Mouse (Mus musculus): ENCODE data around the gene Med8. TPM values are rescaled to one million over a fixed set of nuclear protein-coding genes. Genes with fewer than 3 reads are reported as not detected.

Med8 gene
- polyA plus RNA-seq, 1 experiment from 2014 or later: 102 TPM

- no peak for ATAC-seq (ENCODE audit: low FRiP score, low TSS enrichment)
- H3K4me1 ChIP-seq (ENCODE audit: insufficient read depth, low read length): no peaks in the 10 kb centered on the region
- H3K27ac ChIP-seq (ENCODE audit: low read length): no peak overlapping the region
- H3K27me3 ChIP-seq (ENCODE audit: insufficient read depth, low read length): no peaks in the 10 kb centered on the region
- H3K4me3 ChIP-seq (ENCODE audit: low read length): no peak overlapping the region
- no peak overlapping the region for H3K9ac ChIP-seq (replicated peaks; ENCODE audit: low read length)
- WGBS: 94% methylated on average over 6 of the region's 6 CpGs
- no peak overlapping the region for H3K4me2 ChIP-seq (replicated peaks; ENCODE audit: low read depth, low read length)
- H3K36me3 ChIP-seq (ENCODE audit: insufficient read depth, low read length): peaks cover 86% of the 10 kb centered on the region
- no peaks in the 10 kb centered on the region for H3K9me3 ChIP-seq (ENCODE audit: low read length)
Measured at GRCm38 (mm10) chr4:118375999-118376398, 33.1 kb upstream of the Med8 start.

DNA sequence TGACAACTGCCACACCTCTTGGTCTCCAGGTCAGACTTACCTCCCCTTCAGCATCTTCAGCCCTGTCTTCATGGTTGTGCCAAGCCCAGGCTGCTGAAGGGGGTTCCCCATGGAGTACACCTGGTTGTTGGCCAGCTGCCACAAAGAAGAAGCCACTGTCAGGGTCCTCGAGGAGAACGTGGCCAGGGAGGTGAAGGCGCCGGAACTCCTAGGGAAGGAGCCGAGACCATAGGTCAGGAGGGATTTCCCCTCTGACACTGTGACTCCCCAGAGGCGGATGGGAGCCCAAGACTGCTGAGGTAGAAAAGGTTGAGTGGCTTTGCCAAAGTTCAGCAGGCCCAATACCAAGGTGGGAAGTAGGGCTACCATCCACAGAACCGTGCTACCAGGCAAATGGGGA is 25.9 kb upstream of the Med8 start:
- Histone ChIP-seq H3K27ac (ENCODE audit: low read length) (no peak overlapping the region), H3K4me2 (replicated peaks; ENCODE audit: low read depth, low read length) (no peak overlapping the region), H3K9ac (replicated peaks; ENCODE audit: low read length) (no peak overlapping the region), H3K27me3 (ENCODE audit: insufficient read depth, low read length) (no peaks in the 10 kb centered on the region), H3K9me3 (ENCODE audit: low read length) (no peaks in the 10 kb centered on the region), H3K36me3 (ENCODE audit: insufficient read depth, low read length) (peaks cover 90% of the 10 kb centered on the region), H3K4me3 (ENCODE audit: low read length) (no peak overlapping the region), H3K4me1 (ENCODE audit: insufficient read depth, low read length) (no peaks in the 10 kb centered on the region)
- ATAC-seq (ENCODE audit: low FRiP score, low TSS enrichment): no peak
- WGBS: 86% methylated on average over 7 of the region's 7 CpGs

GRCm38 (mm10) chr4:118387316-118387715 is 21.8 kb upstream of the Med8 start:
- Histone ChIP-seq H3K9me3 (ENCODE audit: low read length) (no peaks in the 10 kb centered on the region), H3K36me3 (ENCODE audit: insufficient read depth, low read length) (peaks cover 89% of the 10 kb centered on the region), H3K27me3 (ENCODE audit: insufficient read depth, low read length) (no peaks in the 10 kb centered on the region), H3K4me1 (ENCODE audit: insufficient read depth, low read length) (no peaks in the 10 kb centered on the region), H3K4me3 (ENCODE audit: low read length) (no peak overlapping the region), H3K4me2 (replicated peaks; ENCODE audit: low read depth, low read length) (no peak overlapping the region), H3K9ac (replicated peaks; ENCODE audit: low read length) (no peak overlapping the region), H3K27ac (ENCODE audit: low read length) (no peak overlapping the region)
- 91% methylated on average over 8 of the region's 8 CpGs for WGBS
- no peak for ATAC-seq (ENCODE audit: low FRiP score, low TSS enrichment)

- Histone ChIP-seq H3K4me3 (ENCODE audit: low read length) (no peak overlapping the region), H3K27ac (ENCODE audit: low read length) (no peak overlapping the region), H3K4me2 (replicated peaks; ENCODE audit: low read depth, low read length) (no peak overlapping the region), H3K9me3 (ENCODE audit: low read length) (no peaks in the 10 kb centered on the region), H3K36me3 (ENCODE audit: insufficient read depth, low read length) (peaks cover 86% of the 10 kb centered on the region), H3K27me3 (ENCODE audit: insufficient read depth, low read length) (no peaks in the 10 kb centered on the region), H3K4me1 (ENCODE audit: insufficient read depth, low read length) (no peaks in the 10 kb centered on the region), H3K9ac (replicated peaks; ENCODE audit: low read length) (no peak overlapping the region)
- ATAC-seq (ENCODE audit: low FRiP score, low TSS enrichment): no peak
- WGBS: 87% methylated on average over 11 of the region's 11 CpGs
Measured at GRCm38 (mm10) chr4:118390146-118390545, 19.0 kb upstream of the Med8 start.

DNA sequence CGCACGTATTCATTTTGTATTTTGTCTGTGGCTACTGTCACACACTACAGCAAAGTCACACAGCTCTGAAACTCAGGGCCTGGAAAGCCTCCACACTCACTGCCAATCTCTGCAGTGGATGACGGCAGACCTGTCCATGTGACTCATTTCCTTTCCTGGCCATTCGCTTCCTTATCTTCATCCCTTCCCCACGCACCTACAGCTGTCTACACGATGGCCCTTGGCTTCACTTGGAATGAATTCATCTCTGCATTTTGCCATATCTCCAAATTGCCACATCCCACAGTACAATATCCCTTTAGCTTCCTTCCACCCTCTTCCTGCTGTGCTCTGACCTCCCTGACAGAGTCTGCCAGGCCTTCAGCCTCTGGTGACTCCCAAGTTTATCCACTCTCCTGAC is 14.6 kb upstream of the Med8 start:
- Histone ChIP-seq H3K4me2 (replicated peaks; ENCODE audit: low read depth, low read length) (no peak overlapping the region), H3K36me3 (ENCODE audit: insufficient read depth, low read length) (peaks cover 77% of the 10 kb centered on the region), H3K27ac (ENCODE audit: low read length) (no peak overlapping the region), H3K4me1 (ENCODE audit: insufficient read depth, low read length) (no peaks in the 10 kb centered on the region), H3K4me3 (ENCODE audit: low read length) (no peak overlapping the region), H3K27me3 (ENCODE audit: insufficient read depth, low read length) (no peaks in the 10 kb centered on the region), H3K9ac (replicated peaks; ENCODE audit: low read length) (no peak overlapping the region), H3K9me3 (ENCODE audit: low read length) (no peaks in the 10 kb centered on the region)
- WGBS: 90% methylated on average over 6 of the region's 6 CpGs
- ATAC-seq (ENCODE audit: low FRiP score, low TSS enrichment): no peak

GRCm38 (mm10) chr4:118395289-118395688 is 13.8 kb upstream of the Med8 start:
- no peaks in the 10 kb centered on the region for H3K27me3 ChIP-seq (ENCODE audit: insufficient read depth, low read length)
- no peak overlapping the region for H3K4me3 ChIP-seq (ENCODE audit: low read length)
- H3K4me1 ChIP-seq (ENCODE audit: insufficient read depth, low read length): no peaks in the 10 kb centered on the region
- no peak overlapping the region for H3K9ac ChIP-seq (replicated peaks; ENCODE audit: low read length)
- H3K36me3 ChIP-seq (ENCODE audit: insufficient read depth, low read length): peaks cover 78% of the 10 kb centered on the region
- H3K27ac ChIP-seq (ENCODE audit: low read length): no peak overlapping the region
- no peaks in the 10 kb centered on the region for H3K9me3 ChIP-seq (ENCODE audit: low read length)
- no peak for ATAC-seq (ENCODE audit: low FRiP score, low TSS enrichment)
- H3K4me2 ChIP-seq (replicated peaks; ENCODE audit: low read depth, low read length): no peak overlapping the region
- 72% methylated on average over 4 of the region's 4 CpGs for WGBS

GRCm38 (mm10) chr4:118396433-118396832 is 12.7 kb upstream of the Med8 start:
- ATAC-seq (ENCODE audit: low FRiP score, low TSS enrichment): no peak
- Histone ChIP-seq H3K27ac (ENCODE audit: low read length) (no peak overlapping the region), H3K27me3 (ENCODE audit: insufficient read depth, low read length) (no peaks in the 10 kb centered on the region), H3K9ac (replicated peaks; ENCODE audit: low read length) (no peak overlapping the region), H3K4me2 (replicated peaks; ENCODE audit: low read depth, low read length) (no peak overlapping the region), H3K9me3 (ENCODE audit: low read length) (no peaks in the 10 kb centered on the region), H3K4me1 (ENCODE audit: insufficient read depth, low read length) (no peaks in the 10 kb centered on the region), H3K4me3 (ENCODE audit: low read length) (no peak overlapping the region), H3K36me3 (ENCODE audit: insufficient read depth, low read length) (peaks cover 75% of the 10 kb centered on the region)
- 60% methylated on average over 3 of the region's 3 CpGs for WGBS

DNA sequence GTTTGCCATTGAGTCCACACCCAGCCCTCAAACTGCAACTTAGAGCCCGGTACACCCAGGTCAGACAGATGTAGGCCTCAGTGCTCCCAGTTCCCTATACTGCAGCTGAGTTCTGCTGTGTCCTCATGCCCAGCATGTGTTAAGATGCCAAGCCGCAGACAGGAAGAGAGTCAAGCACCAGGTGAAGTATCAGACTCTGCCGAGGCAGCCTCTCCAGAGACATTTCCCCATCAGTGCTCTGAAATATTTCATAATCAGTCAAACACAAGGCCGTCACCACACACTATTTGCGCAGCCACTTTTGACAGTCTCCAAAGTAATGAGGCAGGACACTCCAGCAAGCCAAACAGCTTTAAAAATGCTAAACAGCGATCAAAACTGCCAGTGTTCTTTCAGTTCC is 10.7 kb upstream of the Med8 start:
- H3K4me2 ChIP-seq (replicated peaks; ENCODE audit: low read depth, low read length): no peak overlapping the region
- WGBS: 92% methylated on average over 6 of the region's 6 CpGs
- no peak overlapping the region for H3K4me3 ChIP-seq (ENCODE audit: low read length)
- ATAC-seq (ENCODE audit: low FRiP score, low TSS enrichment): no peak
- H3K27me3 ChIP-seq (ENCODE audit: insufficient read depth, low read length): no peaks in the 10 kb centered on the region
- no peaks in the 10 kb centered on the region for H3K4me1 ChIP-seq (ENCODE audit: insufficient read depth, low read length)
- H3K9ac ChIP-seq (replicated peaks; ENCODE audit: low read length): no peak overlapping the region
- no peaks in the 10 kb centered on the region for H3K9me3 ChIP-seq (ENCODE audit: low read length)
- no peak overlapping the region for H3K27ac ChIP-seq (ENCODE audit: low read length)
- peaks cover 69% of the 10 kb centered on the region for H3K36me3 ChIP-seq (ENCODE audit: insufficient read depth, low read length)

GRCm38 (mm10) chr4:118401421-118401820 is 7.7 kb upstream of the Med8 start:
- H3K4me3 ChIP-seq (ENCODE audit: low read length): no peak overlapping the region
- no peaks in the 10 kb centered on the region for H3K9me3 ChIP-seq (ENCODE audit: low read length)
- no peak overlapping the region for H3K9ac ChIP-seq (replicated peaks; ENCODE audit: low read length)
- no peaks in the 10 kb centered on the region for H3K4me1 ChIP-seq (ENCODE audit: insufficient read depth, low read length)
- no peaks in the 10 kb centered on the region for H3K27me3 ChIP-seq (ENCODE audit: insufficient read depth, low read length)
- peaks cover 60% of the 10 kb centered on the region for H3K36me3 ChIP-seq (ENCODE audit: insufficient read depth, low read length)
- H3K27ac ChIP-seq (ENCODE audit: low read length): no peak overlapping the region
- no peak for ATAC-seq (ENCODE audit: low FRiP score, low TSS enrichment)
- no peak overlapping the region for H3K4me2 ChIP-seq (replicated peaks; ENCODE audit: low read depth, low read length)
- 87% methylated on average over 3 of the region's 3 CpGs for WGBS

DNA sequence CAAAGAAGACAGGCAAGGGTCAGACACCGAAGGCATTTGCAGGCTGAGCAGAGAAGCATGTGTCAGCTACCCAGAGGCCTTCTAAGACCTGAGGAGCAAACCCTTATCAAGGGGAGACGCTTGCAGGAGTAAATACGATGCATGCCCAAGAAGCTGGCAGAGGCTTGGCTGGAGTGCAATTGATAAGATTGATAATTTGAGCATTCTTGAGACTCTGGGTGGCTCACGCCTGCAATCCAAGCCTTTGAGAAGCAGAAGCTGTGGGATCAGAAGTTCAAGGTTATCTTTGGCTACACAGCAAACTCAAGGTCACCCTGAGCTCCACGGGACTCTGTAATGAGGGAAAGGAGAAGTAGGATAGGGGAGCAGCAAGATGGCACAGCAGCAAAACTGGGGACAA is 7.2 kb upstream of the Med8 start:
- peaks cover 58% of the 10 kb centered on the region for H3K36me3 ChIP-seq (ENCODE audit: insufficient read depth, low read length)
- H3K4me3 ChIP-seq (ENCODE audit: low read length): no peak overlapping the region

DNA sequence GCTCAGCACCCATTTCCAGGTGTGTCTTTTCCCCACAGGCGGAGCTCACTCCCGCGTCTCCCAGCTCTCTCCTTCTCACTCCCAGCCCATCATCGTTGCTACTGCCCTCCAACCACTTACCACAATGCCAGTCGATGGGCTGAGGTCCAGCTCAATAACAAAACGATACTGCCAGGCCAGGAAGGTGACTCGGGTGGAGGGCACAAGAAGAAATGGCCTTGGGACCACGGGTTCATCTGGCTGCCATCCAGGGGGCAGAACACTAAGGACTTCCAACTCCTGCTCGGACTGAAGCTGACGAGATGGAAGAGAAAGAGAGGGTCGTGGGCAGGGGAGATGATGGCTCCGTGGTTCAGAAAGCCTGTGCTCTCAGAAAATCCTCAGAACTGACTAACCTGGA is 6.4 kb upstream of the Med8 start:
- no peaks in the 10 kb centered on the region for H3K27me3 ChIP-seq (ENCODE audit: insufficient read depth, low read length)
- no peak overlapping the region for H3K4me2 ChIP-seq (replicated peaks; ENCODE audit: low read depth, low read length)
- no peaks in the 10 kb centered on the region for H3K9me3 ChIP-seq (ENCODE audit: low read length)
- H3K4me1 ChIP-seq (ENCODE audit: insufficient read depth, low read length): no peaks in the 10 kb centered on the region
- H3K36me3 ChIP-seq (ENCODE audit: insufficient read depth, low read length): peaks cover 50% of the 10 kb centered on the region
- ATAC-seq (ENCODE audit: low FRiP score, low TSS enrichment): no peak
- H3K27ac ChIP-seq (ENCODE audit: low read length): no peak overlapping the region
- no peak overlapping the region for H3K4me3 ChIP-seq (ENCODE audit: low read length)
- H3K9ac ChIP-seq (replicated peaks; ENCODE audit: low read length): no peak overlapping the region
- 89% methylated on average over 12 of the region's 12 CpGs for WGBS

More for the DNA sequence above, 7.2 kb upstream of the Med8 start:
- Histone ChIP-seq H3K4me2 (replicated peaks; ENCODE audit: low read depth, low read length) (no peak overlapping the region), H3K4me1 (ENCODE audit: insufficient read depth, low read length) (no peaks in the 10 kb centered on the region), H3K27me3 (ENCODE audit: insufficient read depth, low read length) (no peaks in the 10 kb centered on the region), H3K9ac (replicated peaks; ENCODE audit: low read length) (no peak overlapping the region), H3K27ac (ENCODE audit: low read length) (no peak overlapping the region), H3K9me3 (ENCODE audit: low read length) (no peaks in the 10 kb centered on the region)
- 81% methylated on average over 5 of the region's 5 CpGs for WGBS
- ATAC-seq (ENCODE audit: low FRiP score, low TSS enrichment): no peak
